In genomic region chr8:71629096-71629697, GRCm38 (mm10) we compare ENCODE assay signal across 8 mouse cellular contexts. TPM values are rescaled to one million over a fixed set of nuclear protein-coding genes. Genes with fewer than 3 reads are reported as not detected.
A peak's percentile ranks its signal among the peaks of the same experiment; 100 is the strongest.
DNase-seq lines count a peak whose midpoint lies in the region; ATAC-seq and TF ChIP-seq lines count a peak whose summit lies in the region.

No protein-coding gene starts in this region.

- H3K4me1 ChIP-seq in megakaryocyte, embryonic 14.5 days = peaks cover 85% of the 10 kb centered on the region

- H3K9me3 ChIP-seq in megakaryocyte, embryonic 14.5 days = no peaks in the 10 kb centered on the region

- H3K27me3 ChIP-seq in megakaryocyte, embryonic 14.5 days (replicated peaks) = no peaks in the 10 kb centered on the region

- H3K4me3 ChIP-seq in gastrocnemius, adult 2 months = peak overlapping the region; percentile 75
- peak overlapping the region; percentile 94 for H3K4me3 ChIP-seq in megakaryocyte, embryonic 14.5 days (replicated peaks)

- H3K36me3 ChIP-seq in megakaryocyte, embryonic 14.5 days (replicated peaks; ENCODE audit: low read length) = peaks cover 35% of the 10 kb centered on the region

- DNase-seq in WW6 (ENCODE audit: low read depth, low spot score) = peak; percentile 90
- DNase-seq in gastrocnemius, adult 2 months = peak; percentile 95
- DNase-seq in hindlimb bud, embryonic 11.5 days (ENCODE audit: extremely low spot score, low read depth, low spot score) = peak; percentile 63
- DNase-seq in left cerebral cortex, adult 8-10 months (ENCODE audit: low spot score in 2 of 2) = peak; percentile 81 to 92
- peak; percentile 94 for DNase-seq in right cerebral cortex, postnatal 10 days (ENCODE audit: low spot score in 2 of 2)
- DNase-seq in urinary bladder, postnatal 25 days (ENCODE audit: low spot score) = peak; percentile 96

- peak; percentile 52 for TF ChIP-seq CTCF in gastrocnemius, adult 2 months (IDR thresholded peaks at IDR 0.05)

- peak; percentile 49 for ATAC-seq in common myeloid progenitor, adult 5-6 weeks (replicated peaks; ENCODE audit: low read depth, poor library complexity, severe bottlenecking)

- intact Hi-C loops in gastrocnemius, adult 2 months (cut with DNase I) = loop anchor here (2.0 kb wide), 1 partner anchor 36 kb away; the partner anchor contains the start of gene Pgls

- peak overlapping the region; percentile 89 for H3K27ac ChIP-seq in gastrocnemius, adult 2 months

RNA-seq across cellular contexts. Expression of gene Colgalt1, which starts 18.4 kb away (rescaled TPM):
- 64.6 and 75.2 TPM in 2 replicates for total RNA-seq in common myeloid progenitor, adult 5-6 weeks (2017)
- total RNA-seq in gastrocnemius, adult 2 months (2021) = 10 to 100 TPM; 39.6 to 44.3 TPM
- total RNA-seq in left cerebral cortex, adult 8-10 months (2022) = 10 to 100 TPM; 38.6 to 51.4 (median 45.8) TPM
- polyA plus RNA-seq in megakaryocyte, embryonic 14.5 days (2012; ENCODE audit: insufficient read depth, low replicate concordance) = 14.0 and 14.8 TPM in 2 replicates

RNA-seq across cellular contexts. Expression of gene Fam129c, which starts 31.7 kb away (rescaled TPM):
- 0.97 and 2.3 TPM in 2 replicates for total RNA-seq in common myeloid progenitor, adult 5-6 weeks (2017)
- 1 to 10 TPM in 1 of 2 experiments, under 1 TPM in 1; 0.79 to 1.4 TPM for total RNA-seq in gastrocnemius, adult 2 months (2021)
- total RNA-seq in left cerebral cortex, adult 8-10 months (2022) = 1 to 10 TPM; 1.2 to 3.5 (median 2.3) TPM
- polyA plus RNA-seq in megakaryocyte, embryonic 14.5 days (2012; ENCODE audit: insufficient read depth, low replicate concordance) = 2.5 and 27.1 TPM in 2 replicates

RNA-seq across cellular contexts. Expression of gene Pgls, which starts 37.2 kb away (rescaled TPM):
- total RNA-seq in common myeloid progenitor, adult 5-6 weeks (2017) = 116 and 131 TPM in 2 replicates
- total RNA-seq in gastrocnemius, adult 2 months (2021) = 10 to 100 TPM; 19.3 to 28.6 TPM
- total RNA-seq in left cerebral cortex, adult 8-10 months (2022) = 10 to 100 TPM; 28.7 to 31.1 (median 29.3) TPM
- 330 and 634 TPM in 2 replicates for polyA plus RNA-seq in megakaryocyte, embryonic 14.5 days (2012; ENCODE audit: insufficient read depth, low replicate concordance)

RNA-seq across cellular contexts. Expression of gene Unc13a, which starts 42.4 kb away (rescaled TPM):
- 0.46 and 11.3 TPM in 2 replicates for total RNA-seq in common myeloid progenitor, adult 5-6 weeks (2017)
- total RNA-seq in gastrocnemius, adult 2 months (2021) = not detected
- 100 to 1,000 TPM; 237 to 269 (median 246) TPM for total RNA-seq in left cerebral cortex, adult 8-10 months (2022)
- polyA plus RNA-seq in megakaryocyte, embryonic 14.5 days (2012; ENCODE audit: insufficient read depth, low replicate concordance) = 8.9 and 10.8 TPM in 2 replicates

RNA-seq across cellular contexts. Expression of gene Jak3, which starts 46.9 kb away (rescaled TPM):
- 9.4 and 14.1 TPM in 2 replicates for total RNA-seq in common myeloid progenitor, adult 5-6 weeks (2017)
- total RNA-seq in gastrocnemius, adult 2 months (2021) = 1 to 10 TPM; 2.1 to 2.5 TPM
- 1 to 10 TPM; 4.4 to 7.3 (median 6.1) TPM for total RNA-seq in left cerebral cortex, adult 8-10 months (2022)
- polyA plus RNA-seq in megakaryocyte, embryonic 14.5 days (2012; ENCODE audit: insufficient read depth, low replicate concordance) = 209 and 434 TPM in 2 replicates

Comparison
In these comparisons a context has a peak if more than half of its experiments do, and no peak if none do; other contexts are left out.
1. Peak in every context shown above with its lines: DNase-seq, ATAC-seq, H3K4me3 ChIP-seq and H3K27ac ChIP-seq.